Mouse (Mus musculus) liver, adult 2 months (tissue): Measurements from ENCODE around the gene P3h1.

Source experiments
- CTCF ChIP-seq: fragments of 200-500 bp; IDR thresholded peaks from 2 replicates; pipeline ENCODE4 v1.5.1; 2011; ENCODE audit warnings: low read depth, low read length, control low read depth
- POLR2A ChIP-seq: fragments of 200-500 bp; IDR thresholded peaks from 2 replicates; pipeline ENCODE4 v1.6.1; 2011; ENCODE audit warnings: low read length, control low read depth; ENCODE audit not compliant: insufficient read depth; ENCODE audit errors: extremely low read depth

DNA sequence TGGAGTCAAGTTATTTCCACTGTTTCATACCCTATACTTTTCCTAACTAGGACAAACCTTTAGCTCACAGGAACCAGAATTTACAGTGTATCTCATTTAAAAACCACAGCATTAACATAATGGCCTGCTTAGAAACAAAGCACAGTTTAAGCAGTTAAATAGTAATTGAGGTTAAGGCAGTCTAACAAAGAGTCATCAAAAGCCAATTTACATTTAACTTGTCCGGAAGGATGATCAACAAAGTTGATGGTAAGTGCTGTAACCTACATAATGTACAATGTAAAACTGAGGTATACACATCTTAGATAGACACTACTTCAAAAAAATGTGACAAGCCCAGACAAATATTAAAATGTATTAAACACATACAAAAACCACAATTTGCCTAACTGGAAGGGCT lies 59.2 kb downstream of the P3h1 start:
- no peak for TF ChIP-seq CTCF
- no peak for TF ChIP-seq POLR2A
